Comparison of ENCODE assay signal across 23 mouse cellular contexts in genomic region chr6:42241311-42242045, GRCm38 (mm10). TPM values are rescaled to one million over a fixed set of nuclear protein-coding genes. Genes with fewer than 3 reads are reported as not detected.
DNase-seq lines count a peak whose midpoint lies in the region; TF ChIP-seq lines count a peak whose summit lies in the region.
"Had no signal": no experiment of that assay in that cellular context is flagged by ENCODE, and none has a peak within 500 bp of the region (broad histone marks: within the 10 kb centered on the region; RNA-seq: fewer than 3 reads in every experiment).

No protein-coding gene starts in this region.

- no peaks in the 10 kb centered on the region for H3K36me3 ChIP-seq in hindbrain, embryonic 10.5 days
- H3K36me3 ChIP-seq: embryonic facial prominence, embryonic 12.5 days; forebrain, embryonic 12.5 days; heart, embryonic 10.5 days; limb, embryonic 13.5 days; midbrain, embryonic 12.5 days; stomach, embryonic 15.5 days had no signal

- peaks cover 8% of the 10 kb centered on the region for H3K4me1 ChIP-seq in hindbrain, embryonic 10.5 days (replicated peaks)
- H3K4me1 ChIP-seq: embryonic facial prominence, embryonic 12.5 days; forebrain, embryonic 12.5 days; midbrain, embryonic 12.5 days had no signal

- H3K27me3 ChIP-seq in hindbrain, embryonic 10.5 days (ENCODE audit: insufficient read depth, poor library complexity, severe bottlenecking): peaks cover 4% of the 10 kb centered on the region
- H3K27me3 ChIP-seq: stomach, embryonic 15.5 days had no signal

- no peak for TF ChIP-seq CTCF in left cerebral cortex, adult 2 months (IDR thresholded peaks at IDR 0.05)

- intact Hi-C loops in left cerebral cortex, adult 2 months (cut with DNase I): no loop called here

- no peaks in the 10 kb centered on the region for H3K9me3 ChIP-seq in hindbrain, embryonic 10.5 days
- H3K9me3 ChIP-seq: embryonic facial prominence, embryonic 12.5 days; forebrain, embryonic 12.5 days; heart, embryonic 10.5 days; limb, embryonic 13.5 days; midbrain, embryonic 12.5 days; stomach, embryonic 15.5 days had no signal

- H3K27ac ChIP-seq in left cerebral cortex, adult 2 months: peak overlapping the region; percentile 8; the same call in 1 of the 2 replicates
- no peak overlapping the region for H3K27ac ChIP-seq in hindbrain, embryonic 10.5 days
- H3K27ac ChIP-seq: embryonic facial prominence, embryonic 12.5 days; forebrain, embryonic 12.5 days; heart, embryonic 10.5 days; limb, embryonic 13.5 days; midbrain, embryonic 12.5 days; stomach, embryonic 15.5 days had no signal

- H3K4me3 ChIP-seq in left cerebral cortex, adult 2 months: no peak overlapping the region
- no peak overlapping the region for H3K4me3 ChIP-seq in hindbrain, embryonic 10.5 days
- H3K4me3 ChIP-seq: embryonic facial prominence, embryonic 12.5 days; forebrain, embryonic 12.5 days; heart, embryonic 10.5 days; limb, embryonic 13.5 days; midbrain, embryonic 12.5 days; stomach, embryonic 15.5 days had no signal

- 75% methylated on average over 6 of the region's 6 CpGs for WGBS in hindbrain, embryonic 10.5 days

- peak; percentile 22 for DNase-seq in embryo, embryonic 10 days (ENCODE audit: low spot score)
- DNase-seq in embryo, embryonic 10.5 days (ENCODE audit: low spot score): no peak
- no peak for DNase-seq in left cerebral cortex, adult 2 months (ENCODE audit: extremely low spot score in 1 of 2, low spot score in 2 of 2)
- DNase-seq in left cerebral cortex, adult 18-20 months (ENCODE audit: low spot score in 2 of 2): no peak
- DNase-seq in brain, adult 2 months (ENCODE audit: low read depth, low spot score): peak; percentile 68
- peak; percentile 75 for DNase-seq in lung, postnatal 36 days
- no peak for DNase-seq in hindbrain, embryonic 10.5 days (ENCODE audit: low spot score)
- DNase-seq: cerebellum, adult 11 months; cerebellum, postnatal 25 days; kidney, adult 18-20 months; liver, postnatal 0 days; retina, postnatal 1 day; thymus, postnatal 25 days had no signal

RNA-seq across cellular contexts. Expression of gene Gstk1, which starts 4.3 kb away (rescaled TPM):
- total RNA-seq in left cerebral cortex, adult 2 months (2021): 10 to 100 TPM in 1 of 2 experiments, 1 to 10 TPM in 1; 9.0 to 10.0 TPM
- 10 to 100 TPM; 11.0 to 14.9 TPM for total RNA-seq in left cerebral cortex, adult 18-20 months (2021)
- polyA plus RNA-seq in hindbrain, embryonic 10.5 days (2016; fragmentation: Nextera tagmentation; extraction: Ambion mirVana): 16.5 and 17.7 TPM in 2 replicates

RNA-seq across cellular contexts. Expression of gene Tmem139, which starts 20.3 kb away (rescaled TPM):
- total RNA-seq in left cerebral cortex, adult 2 months (2021): not detected
- total RNA-seq in left cerebral cortex, adult 18-20 months (2021): not detected
- 0.48 and 0.75 TPM in 2 replicates for polyA plus RNA-seq in hindbrain, embryonic 10.5 days (2016; fragmentation: Nextera tagmentation; extraction: Ambion mirVana)
- total RNA-seq: neutrophil, adult 5-6 weeks had no signal
- polyA plus RNA-seq: liver, postnatal 0 days had no signal

RNA-seq across cellular contexts. Expression of gene Casp2, which starts 23.3 kb away (rescaled TPM):
- 10 to 100 TPM; 19.7 to 28.1 TPM for total RNA-seq in left cerebral cortex, adult 2 months (2021)
- 10 to 100 TPM; 20.6 to 22.3 TPM for total RNA-seq in left cerebral cortex, adult 18-20 months (2021)
- polyA plus RNA-seq in hindbrain, embryonic 10.5 days (2016; fragmentation: Nextera tagmentation; extraction: Ambion mirVana): 67.7 and 81.2 TPM in 2 replicates

RNA-seq across cellular contexts. Expression of gene Tas2r144, which starts 26.4 kb away (rescaled TPM):
- total RNA-seq in left cerebral cortex, adult 2 months (2021): not detected
- total RNA-seq in left cerebral cortex, adult 18-20 months (2021): not detected
- polyA plus RNA-seq in hindbrain, embryonic 10.5 days (2016; fragmentation: Nextera tagmentation; extraction: Ambion mirVana): not detected in 2 replicates
- total RNA-seq: heart, postnatal 25 days; neutrophil, adult 5-6 weeks had no signal
- polyA plus RNA-seq: C2C12; embryonic facial prominence, embryonic 12.5 days; forebrain, embryonic 12.5 days; heart, embryonic 10.5 days; hindbrain, embryonic 16.5 days; limb, embryonic 13.5 days; liver, postnatal 0 days; midbrain, embryonic 12.5 days; stomach, embryonic 15.5 days had no signal

RNA-seq across cellular contexts. Expression of gene Clcn1, which starts 45.0 kb away (rescaled TPM):
- total RNA-seq in left cerebral cortex, adult 2 months (2021): 1 to 10 TPM; 5.3 to 6.4 TPM
- 1 to 10 TPM; 3.8 to 4.0 TPM for total RNA-seq in left cerebral cortex, adult 18-20 months (2021)
- polyA plus RNA-seq in hindbrain, embryonic 10.5 days (2016; fragmentation: Nextera tagmentation; extraction: Ambion mirVana): 0.94 and 1.1 TPM in 2 replicates
- polyA plus RNA-seq: liver, postnatal 0 days had no signal

Comparison
In these comparisons a context has a peak if more than half of its experiments do, and no peak if none do; other contexts are left out.
1. DNase-seq: peak in embryo, embryonic 10 days (single experiment), brain, adult 2 months (single experiment) and lung, postnatal 36 days (single experiment); none in embryo, embryonic 10.5 days (single experiment), left cerebral cortex, adult 2 months (0 of 2), left cerebral cortex, adult 18-20 months (0 of 2) and hindbrain, embryonic 10.5 days (single experiment).